Mouse (Mus musculus) C2C12 (cell line): ENCODE results near the gene Arhgap15. TPM values are rescaled to one million over a fixed set of nuclear protein-coding genes. Genes with fewer than 3 reads are reported as not detected.

Experiments
- H3K27me3 ChIP-seq: one replicate; pipeline ENCODE4 v1.6.1; 2011; ENCODE audit not compliant: control insufficient read depth, insufficient read depth, insufficient read length
- H3K36me3 ChIP-seq: one replicate; pipeline ENCODE4 v1.6.1; 2011; ENCODE audit not compliant: control insufficient read depth, insufficient read depth
- H3K4me3 ChIP-seq: one replicate; pipeline ENCODE4 v1.5.1; 2011; ENCODE audit warnings: mild to moderate bottlenecking, control low read depth; ENCODE audit not compliant: poor library complexity, insufficient read depth, severe bottlenecking
- H3K79me2 ChIP-seq: one replicate; pipeline ENCODE4 v1.6.1; 2011; ENCODE audit not compliant: control insufficient read depth, insufficient read depth
- H3K79me3 ChIP-seq: one replicate; pipeline ENCODE4 v1.6.1; 2011; ENCODE audit warnings: low read depth, control low read depth
- H3ac ChIP-seq: one replicate; pipeline ENCODE3; 2011; ENCODE audit warnings: low read depth; ENCODE audit not compliant: control insufficient read depth, insufficient read length
- CEBPB ChIP-seq: IDR thresholded peaks from one replicate; pipeline ENCODE4 v1.6.1; 2011; ENCODE audit warnings: low read depth, mild to moderate bottlenecking, control low read depth, moderate library complexity
- CTCF ChIP-seq: IDR thresholded peaks from one replicate; pipeline ENCODE4 v1.5.1; 2011; ENCODE audit not compliant: control insufficient read depth, insufficient read depth, insufficient read length
- FOSL1 ChIP-seq: IDR thresholded peaks from one replicate; pipeline ENCODE4 v1.8.0; 2011; ENCODE audit warnings: mild to moderate bottlenecking, low read length; ENCODE audit not compliant: poor library complexity, insufficient read depth, severe bottlenecking
- MAX ChIP-seq: IDR thresholded peaks from one replicate; pipeline ENCODE4 v1.6.1; 2011; ENCODE audit warnings: mild to moderate bottlenecking, control low read depth
- MYOD1 ChIP-seq: IDR thresholded peaks from one replicate; pipeline ENCODE4 v1.6.1; 2011; ENCODE audit warnings: low read depth; ENCODE audit not compliant: control insufficient read depth, insufficient read length
- MYOG ChIP-seq: IDR thresholded peaks from one replicate; pipeline ENCODE4 v1.6.1; 2011; ENCODE audit not compliant: control insufficient read depth, insufficient read length; ENCODE audit errors: extremely low read depth
- USF1 ChIP-seq: IDR thresholded peaks from one replicate; pipeline ENCODE4 v1.6.1; 2011; ENCODE audit warnings: low read depth, mild to moderate bottlenecking, control low read depth, moderate library complexity
- polyA plus RNA-seq: library from polyadenylated mRNA; unstranded; fragments of >200 nt; fragmentation: generic; extraction: Trizol; gene quantifications from one replicate; pipeline ENCODE4 v1.2.1, GENCODE M21; 2012; ENCODE audit warnings: missing spikeins

The Arhgap15 gene
- polyA plus RNA-seq, 1 experiment = not detected

DNA sequence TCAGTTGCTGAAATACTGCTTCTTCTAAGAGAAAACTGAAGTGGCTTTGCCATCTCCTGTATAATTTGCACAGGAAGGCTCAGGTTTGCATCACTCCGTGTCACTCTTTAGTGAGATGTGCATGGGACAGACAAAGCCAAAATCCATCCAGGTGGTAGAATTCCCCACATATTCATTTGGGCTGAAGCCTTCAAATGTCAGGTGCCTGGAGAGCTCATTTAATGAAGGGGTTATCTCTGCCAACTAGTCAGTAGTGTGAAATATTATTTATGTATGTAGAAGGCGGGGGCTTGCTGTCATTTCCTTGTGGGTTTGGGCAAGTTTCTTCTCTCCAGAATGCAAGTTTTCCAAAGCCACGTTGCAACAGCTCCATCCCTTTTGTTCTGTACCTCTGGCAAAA, 268.1 kb downstream of the Arhgap15 start:
- Histone ChIP-seq H3K27me3 (no peaks in the 10 kb centered on the region), H3K79me2 (no peaks in the 10 kb centered on the region), H3K79me3 (no peaks in the 10 kb centered on the region), H3ac (no peak overlapping the region), H3K4me3 (no peak overlapping the region), H3K36me3 (no peaks in the 10 kb centered on the region)
- TF ChIP-seq FOSL1 = no peak
- TF ChIP-seq CTCF = no peak
- TF ChIP-seq MYOD1 = no peak
- no peak for TF ChIP-seq CEBPB
- TF ChIP-seq MYOG = no peak

DNA sequence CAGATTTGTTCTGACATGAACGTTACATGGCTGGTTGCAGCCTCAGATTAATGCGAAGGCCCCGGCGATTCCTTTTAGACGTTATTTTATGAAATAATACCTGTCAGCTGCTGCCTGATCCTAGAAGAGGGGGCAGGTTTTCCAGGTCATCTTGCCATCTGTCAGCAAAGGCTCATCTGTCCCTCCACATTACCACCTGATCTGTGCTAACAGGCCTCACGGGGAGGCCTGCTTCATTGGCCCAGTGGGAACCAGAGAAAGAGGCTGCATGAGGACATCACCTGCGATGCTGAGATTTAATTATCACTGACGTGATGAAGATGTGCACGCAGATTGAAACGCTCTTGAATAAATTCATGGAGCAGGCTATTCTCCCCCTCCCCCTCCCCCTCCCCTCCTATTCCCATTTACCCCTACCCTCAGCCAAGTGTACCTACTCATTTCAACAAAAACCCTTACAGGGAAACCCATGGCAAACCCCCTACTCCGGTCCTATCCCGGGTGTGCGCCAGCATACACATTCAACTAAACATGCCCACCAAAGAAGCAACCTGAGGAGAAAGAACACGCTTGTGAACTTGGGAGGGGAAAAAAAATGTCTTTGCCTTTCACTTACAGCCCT, 268.9 kb downstream of the Arhgap15 start:
- Histone ChIP-seq H3K79me2 (no peaks in the 10 kb centered on the region), H3ac (no peak overlapping the region)
- no peak for TF ChIP-seq FOSL1
- no peak for TF ChIP-seq MYOD1
- no peak for TF ChIP-seq CEBPB
- no peak for TF ChIP-seq MYOG

GRCm38 (mm10) chr2:44018033-44018432, 269.4 kb downstream of the Arhgap15 start:
- H3K36me3 ChIP-seq = no peaks in the 10 kb centered on the region
- H3K79me3 ChIP-seq = no peaks in the 10 kb centered on the region
- H3K27me3 ChIP-seq = no peaks in the 10 kb centered on the region
- TF ChIP-seq FOSL1 = no peak
- TF ChIP-seq CTCF = no peak
- no peak overlapping the region for H3ac ChIP-seq
- no peak overlapping the region for H3K4me3 ChIP-seq
- no peaks in the 10 kb centered on the region for H3K79me2 ChIP-seq

More for the DNA sequence above, 268.9 kb downstream of the Arhgap15 start:
- Histone ChIP-seq H3K79me3 (no peaks in the 10 kb centered on the region), H3K4me3 (no peak overlapping the region), H3K27me3 (no peaks in the 10 kb centered on the region), H3K36me3 (no peaks in the 10 kb centered on the region)

DNA sequence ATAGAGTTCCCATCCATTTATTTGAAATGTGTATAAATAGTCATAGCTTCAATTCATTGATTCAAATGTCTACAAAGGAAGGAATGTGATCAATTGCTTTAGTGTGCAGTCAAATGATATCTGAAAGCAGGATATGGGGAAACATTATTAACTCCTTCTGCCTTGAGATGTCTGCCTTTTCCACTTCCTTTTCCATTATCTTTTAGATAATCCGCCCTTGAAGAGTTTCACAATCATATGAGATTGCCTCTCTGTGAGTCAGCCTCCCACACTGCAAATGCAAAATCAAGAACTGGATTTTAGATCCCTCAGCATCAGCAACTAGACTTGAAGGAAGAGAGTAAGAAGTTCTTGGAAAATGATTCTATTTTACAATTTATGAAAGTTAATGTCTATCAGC, 276.1 kb downstream of the Arhgap15 start:
- no peak for TF ChIP-seq MYOD1
- no peak for TF ChIP-seq CTCF
- no peak for TF ChIP-seq MAX
- no peak for TF ChIP-seq USF1
- no peak for TF ChIP-seq CEBPB
- no peak for TF ChIP-seq MYOG

GRCm38 (mm10) chr2:44029035-44029715, 280.6 kb downstream of the Arhgap15 start:
- H3K79me3 ChIP-seq = no peaks in the 10 kb centered on the region
- TF ChIP-seq MAX = no peak
- no peak for TF ChIP-seq MYOG
- no peak for TF ChIP-seq CEBPB
- TF ChIP-seq USF1 = no peak
- TF ChIP-seq MYOD1 = no peak
- no peak for TF ChIP-seq CTCF
- no peak for TF ChIP-seq FOSL1
- no peaks in the 10 kb centered on the region for H3K27me3 ChIP-seq
- H3K4me3 ChIP-seq = no peak overlapping the region
- H3K36me3 ChIP-seq = no peaks in the 10 kb centered on the region
- no peaks in the 10 kb centered on the region for H3K79me2 ChIP-seq
- no peak overlapping the region for H3ac ChIP-seq

More for the DNA sequence above, 276.1 kb downstream of the Arhgap15 start:
- Histone ChIP-seq H3ac (no peak overlapping the region), H3K4me3 (no peak overlapping the region), H3K36me3 (no peaks in the 10 kb centered on the region), H3K79me3 (no peaks in the 10 kb centered on the region), H3K79me2 (no peaks in the 10 kb centered on the region), H3K27me3 (no peaks in the 10 kb centered on the region)

GRCm38 (mm10) chr2:44029865-44030264, 281.2 kb downstream of the Arhgap15 start:
- no peaks in the 10 kb centered on the region for H3K79me2 ChIP-seq
- H3K36me3 ChIP-seq = no peaks in the 10 kb centered on the region
- no peaks in the 10 kb centered on the region for H3K27me3 ChIP-seq

More at GRCm38 (mm10) chr2:44029865-44030264, 281.2 kb downstream of the Arhgap15 start:
- Histone ChIP-seq H3K4me3 (no peak overlapping the region), H3K79me3 (no peaks in the 10 kb centered on the region), H3ac (no peak overlapping the region)
- no peak for TF ChIP-seq CEBPB
- no peak for TF ChIP-seq MYOG
- no peak for TF ChIP-seq FOSL1
- no peak for TF ChIP-seq USF1
- TF ChIP-seq MYOD1 = no peak
- no peak for TF ChIP-seq MAX
- no peak for TF ChIP-seq CTCF
